Mouse (Mus musculus): Measurements from ENCODE around the gene A930018P22Rik. TPM values are rescaled to one million over a fixed set of nuclear protein-coding genes. Genes with fewer than 3 reads are reported as not detected.

Gene A930018P22Rik
- total and polyA plus RNA-seq, 2 experiments from 2014 or later: 0.42 TPM; not detected in 1

GRCm38 (mm10) chr2:104173431-104173830, 50.9 kb downstream of the A930018P22Rik start:
- H3K9ac ChIP-seq (replicated peaks; ENCODE audit: low read depth, low read length): no peak overlapping the region
- TF ChIP-seq CTCF (IDR thresholded peaks at IDR 0.05; ENCODE audit: low read depth) (no peak), EP300 (IDR thresholded peaks at IDR 0.05; ENCODE audit: low read depth) (no peak)
- WGBS: 92% methylated on average over 3 of the region's 3 CpGs
- DNase-seq (ENCODE audit: low spot score): no peak
- H3K4me1 ChIP-seq (ENCODE audit: control insufficient read depth, insufficient read depth): peaks cover 21% of the 10 kb centered on the region
- H3K27ac ChIP-seq (ENCODE audit: low read depth): no peak overlapping the region
- no peak for ATAC-seq (ENCODE audit: insufficient read depth, low read depth)
- no peak overlapping the region for H3K4me2 ChIP-seq (ENCODE audit: low read depth, low read length)
- H3K4me3 ChIP-seq (ENCODE audit: low read depth, low read length): no peak overlapping the region
- H3K36me3 ChIP-seq (replicated peaks; ENCODE audit: control insufficient read depth, insufficient read depth, low read length): no peaks in the 10 kb centered on the region
- H3K27me3 ChIP-seq (ENCODE audit: control insufficient read depth, insufficient read depth, low read length): no peaks in the 10 kb centered on the region
- H3K9me3 ChIP-seq (replicated peaks; ENCODE audit: control insufficient read depth, low read length): no peaks in the 10 kb centered on the region

Other genes with a start within 250 kb of the A930018P22Rik start
- gene Lmo2, start 164.8 kb upstream of the A930018P22Rik start, total RNA-seq (2014; rRNA removed; ENCODE audit: low replicate concordance): 5.7 and 11.9 TPM in 2 replicates
- gene Lmo2, start 164.8 kb upstream of the A930018P22Rik start, polyA plus RNA-seq (2015; fragmentation: Nextera tagmentation; extraction: Ambion mirVana): 12.3 and 13.4 TPM in 2 replicates
- gene Fbxo3, start 95.0 kb upstream of the A930018P22Rik start, total RNA-seq (2014; rRNA removed; ENCODE audit: low replicate concordance): 48.8 and 58.1 TPM in 2 replicates
- 40.7 and 43.1 TPM in 2 replicates for gene Fbxo3, start 95.0 kb upstream of the A930018P22Rik start, polyA plus RNA-seq (2015; fragmentation: Nextera tagmentation; extraction: Ambion mirVana)
- gene 4931422A03Rik, start 94.4 kb upstream of the A930018P22Rik start, total RNA-seq (2014; rRNA removed; ENCODE audit: low replicate concordance): not detected in 2 replicates
- 0.93 and 1.1 TPM in 2 replicates for gene 4931422A03Rik, start 94.4 kb upstream of the A930018P22Rik start, polyA plus RNA-seq (2015; fragmentation: Nextera tagmentation; extraction: Ambion mirVana)
- gene Gm10912, start 56.9 kb upstream of the A930018P22Rik start, total RNA-seq (2014; rRNA removed; ENCODE audit: low replicate concordance): not detected in 2 replicates
- 0.07 TPM in 1 of 2 replicates, not detected in the other for gene Gm10912, start 56.9 kb upstream of the A930018P22Rik start, polyA plus RNA-seq (2015; fragmentation: Nextera tagmentation; extraction: Ambion mirVana)
- not detected in 2 replicates for gene Gm10799, start 54.2 kb upstream of the A930018P22Rik start, total RNA-seq (2014; rRNA removed; ENCODE audit: low replicate concordance)
- gene Gm10799, start 54.2 kb upstream of the A930018P22Rik start, polyA plus RNA-seq (2015; fragmentation: Nextera tagmentation; extraction: Ambion mirVana): not detected in 2 replicates
- 1.1 and 4.2 TPM in 2 replicates for gene Cd59b, start 52.9 kb upstream of the A930018P22Rik start, total RNA-seq (2014; rRNA removed; ENCODE audit: low replicate concordance)
- gene Cd59b, start 52.9 kb upstream of the A930018P22Rik start, polyA plus RNA-seq (2015; fragmentation: Nextera tagmentation; extraction: Ambion mirVana): 1.6 and 2.8 TPM in 2 replicates
- 28.3 and 40.6 TPM in 2 replicates for gene Cd59a, start 27.0 kb upstream of the A930018P22Rik start, total RNA-seq (2014; rRNA removed; ENCODE audit: low replicate concordance)
- gene Cd59a, start 27.0 kb upstream of the A930018P22Rik start, polyA plus RNA-seq (2015; fragmentation: Nextera tagmentation; extraction: Ambion mirVana): 90.7 and 96.5 TPM in 2 replicates

All from heart, postnatal 0 days (tissue).